Mouse (Mus musculus) WW6 (cell line): ENCODE measurements around the gene Asic4.

Experiments
- DNase-seq: peaks from one replicate; pipeline ENCODE4 v3.0.0-alpha.2; 2013; ENCODE audit warnings: low read depth, low spot score

The Asic4 gene

GRCm38 (mm10) chr1:75450314-75451005, at the start of gene Asic4:
Asic4 (plus strand) TSS chr1:75450436.
- no peak for DNase-seq

DNA sequence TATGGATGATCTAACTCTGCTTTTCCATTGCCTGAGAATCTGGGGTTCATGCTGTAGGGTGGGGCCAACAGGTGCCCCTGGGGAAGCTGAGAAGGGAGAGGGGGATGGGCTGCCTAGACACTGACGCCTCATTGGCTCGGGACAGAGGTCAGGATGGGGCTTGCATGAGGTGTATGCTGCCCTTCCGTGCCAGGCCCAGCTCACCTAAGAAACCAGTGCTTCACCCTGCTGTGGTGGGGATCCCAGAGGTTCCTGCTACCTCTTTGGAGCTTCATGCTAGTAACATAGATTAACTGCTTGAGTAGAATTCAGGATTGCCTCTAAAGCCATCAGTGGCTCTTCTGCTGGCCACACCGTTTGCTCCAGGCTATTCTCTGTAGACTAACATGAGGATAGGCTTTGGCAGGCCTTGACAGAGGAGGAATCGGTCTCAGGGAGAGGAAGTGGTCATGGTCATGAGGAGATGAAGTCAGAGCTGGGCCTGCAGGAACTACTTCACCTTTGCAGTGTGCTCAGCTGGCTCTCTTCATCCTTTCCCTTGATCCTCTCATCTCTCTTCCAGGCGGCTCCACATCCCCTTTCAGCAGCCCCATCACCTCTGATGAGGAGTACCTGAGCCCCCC, 49.6 kb upstream of the Asic4 start:
- no peak for DNase-seq

GRCm38 (mm10) chr1:75405547-75405946, 44.7 kb upstream of the Asic4 start:
- no peak for DNase-seq

DNA sequence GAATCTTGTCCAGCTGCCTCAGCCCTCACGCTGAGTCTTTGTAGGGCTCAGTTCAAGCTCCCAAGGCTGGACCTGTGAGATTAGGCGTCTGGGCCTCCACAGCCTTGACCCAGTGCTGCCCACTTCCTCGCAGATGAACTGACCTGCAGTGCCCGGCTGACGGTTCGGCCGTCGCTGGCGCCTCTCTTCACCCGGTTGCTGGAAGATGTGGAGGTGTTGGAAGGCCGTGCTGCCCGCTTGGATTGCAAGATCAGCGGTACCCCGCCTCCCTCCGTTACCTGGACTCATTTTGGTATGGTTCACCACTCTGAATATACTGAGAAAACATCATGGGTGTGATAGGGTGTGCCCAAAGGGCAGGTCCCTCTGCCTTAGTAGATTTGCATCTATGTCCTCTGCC, 44.1 kb upstream of the Asic4 start:
- no peak for DNase-seq

GRCm38 (mm10) chr1:75407056-75407455, 43.2 kb upstream of the Asic4 start:
- no peak for DNase-seq

DNA sequence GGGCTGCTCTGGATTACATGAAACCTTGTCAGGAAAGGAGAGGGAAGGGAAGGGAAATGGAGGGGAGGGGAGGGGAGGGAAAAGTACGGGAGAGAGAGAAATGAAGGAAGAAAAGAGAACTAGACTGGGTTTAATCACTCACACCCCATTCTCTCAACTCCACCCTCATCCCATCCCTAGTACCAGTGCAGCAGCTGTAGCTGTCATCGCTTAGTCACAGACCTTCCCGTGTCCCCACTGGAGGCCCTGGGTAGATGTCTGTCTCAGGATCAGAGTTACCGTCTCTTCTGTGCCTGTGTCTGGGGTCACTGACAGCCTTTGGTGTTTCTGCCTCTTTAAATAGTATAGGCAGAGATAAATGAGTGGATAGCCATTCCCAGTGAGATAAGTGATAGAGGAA, 42.0 kb upstream of the Asic4 start:
- DNase-seq: no peak

DNA sequence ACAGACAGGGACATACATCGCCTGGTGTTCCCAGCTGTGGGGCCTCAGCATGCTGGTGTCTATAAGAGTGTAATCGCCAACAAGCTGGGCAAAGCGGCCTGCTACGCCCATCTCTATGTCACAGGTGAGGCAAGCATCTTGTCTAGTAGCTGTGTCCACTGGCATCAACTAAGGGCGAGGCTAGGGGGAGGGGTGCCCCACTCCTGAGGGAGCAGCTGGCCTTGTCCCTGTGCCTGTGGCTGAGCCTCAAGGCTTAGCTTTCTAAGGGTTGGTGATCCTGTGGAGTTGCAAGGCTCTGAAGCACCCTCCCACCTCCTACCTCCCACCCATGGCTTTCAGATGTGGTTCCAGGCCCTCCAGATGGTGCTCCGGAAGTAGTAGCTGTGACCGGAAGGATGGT, 40.3 kb upstream of the Asic4 start:
- DNase-seq: no peak

GRCm38 (mm10) chr1:75412196-75412595, 38.0 kb upstream of the Asic4 start:
- DNase-seq: no peak

DNA sequence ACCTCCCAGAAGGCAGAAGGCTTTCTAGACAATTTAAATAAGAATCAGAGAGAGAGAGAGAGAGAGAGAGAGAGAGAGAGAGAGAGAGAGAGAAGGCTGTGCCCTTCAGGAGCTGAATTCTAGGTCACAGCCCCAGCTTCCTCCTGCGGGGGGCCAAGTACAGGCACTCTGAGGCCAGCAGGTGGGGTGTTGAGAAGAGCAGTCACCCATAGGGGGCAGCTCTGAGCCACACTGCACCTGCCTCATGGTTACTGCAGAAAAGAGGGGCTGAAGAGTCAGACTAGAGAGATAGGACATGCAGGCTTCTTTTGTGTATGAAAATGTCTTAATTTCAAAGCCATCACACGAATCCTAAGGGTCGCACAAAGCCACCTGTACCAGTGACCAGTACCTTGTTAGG, 36.5 kb upstream of the Asic4 start:
- DNase-seq: no peak

DNA sequence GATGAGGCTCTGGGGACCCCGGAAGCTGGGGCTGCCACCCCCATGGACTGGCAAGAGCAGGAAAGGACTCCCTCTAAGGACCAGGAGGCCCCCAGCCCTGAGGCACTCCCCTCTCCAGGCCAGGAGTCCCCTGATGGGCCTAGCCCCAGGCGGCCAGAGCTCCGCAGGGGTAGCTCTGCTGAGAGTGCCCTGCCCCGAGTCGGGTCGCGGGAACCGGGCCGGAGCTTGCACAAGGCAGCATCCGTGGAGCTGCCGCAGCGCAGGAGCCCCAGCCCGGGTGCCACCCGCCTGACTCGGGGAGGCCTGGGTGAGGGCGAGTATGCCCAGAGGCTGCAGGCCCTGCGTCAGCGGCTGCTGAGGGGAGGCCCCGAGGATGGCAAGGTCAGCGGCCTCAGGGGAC, 28.4 kb upstream of the Asic4 start:
- DNase-seq: no peak

DNA sequence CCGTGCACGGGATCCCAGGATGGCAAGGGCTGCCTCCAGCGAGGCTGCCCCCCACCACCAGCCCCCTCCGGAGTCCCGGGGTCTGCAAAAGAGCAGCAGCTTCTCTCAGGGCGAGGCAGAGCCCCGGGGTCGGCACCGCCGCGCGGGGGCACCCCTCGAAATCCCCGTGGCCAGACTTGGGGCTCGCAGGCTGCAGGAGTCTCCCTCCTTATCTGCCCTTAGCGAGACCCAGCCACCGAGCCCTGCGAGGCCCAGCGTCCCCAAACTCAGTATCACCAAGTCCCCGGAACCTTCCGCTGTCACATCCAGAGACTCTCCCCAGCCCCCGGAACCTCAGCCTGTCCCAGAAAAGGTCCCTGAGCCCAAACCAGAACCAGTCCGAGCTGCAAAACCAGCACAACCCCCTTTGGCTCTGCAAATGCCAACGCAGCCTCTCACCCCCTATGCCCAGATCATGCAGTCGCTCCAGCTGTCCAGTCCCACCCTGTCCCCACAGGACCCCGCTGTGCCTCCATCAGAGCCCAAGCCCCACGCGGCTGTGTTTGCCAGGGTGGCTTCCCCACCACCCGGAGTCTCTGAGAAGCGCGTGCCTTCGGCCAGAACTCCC, 27.9 kb upstream of the Asic4 start:
- no peak for DNase-seq

GRCm38 (mm10) chr1:75422823-75423471, 27.3 kb upstream of the Asic4 start:
- no peak for DNase-seq

- no peak for DNase-seq
These were observed 26.4 kb upstream of the Asic4 start for GRCm38 (mm10) chr1:75423780-75424390.

- DNase-seq: peak; percentile 61
These were observed 24.3 kb upstream of the Asic4 start for GRCm38 (mm10) chr1:75425796-75426471.

DNA sequence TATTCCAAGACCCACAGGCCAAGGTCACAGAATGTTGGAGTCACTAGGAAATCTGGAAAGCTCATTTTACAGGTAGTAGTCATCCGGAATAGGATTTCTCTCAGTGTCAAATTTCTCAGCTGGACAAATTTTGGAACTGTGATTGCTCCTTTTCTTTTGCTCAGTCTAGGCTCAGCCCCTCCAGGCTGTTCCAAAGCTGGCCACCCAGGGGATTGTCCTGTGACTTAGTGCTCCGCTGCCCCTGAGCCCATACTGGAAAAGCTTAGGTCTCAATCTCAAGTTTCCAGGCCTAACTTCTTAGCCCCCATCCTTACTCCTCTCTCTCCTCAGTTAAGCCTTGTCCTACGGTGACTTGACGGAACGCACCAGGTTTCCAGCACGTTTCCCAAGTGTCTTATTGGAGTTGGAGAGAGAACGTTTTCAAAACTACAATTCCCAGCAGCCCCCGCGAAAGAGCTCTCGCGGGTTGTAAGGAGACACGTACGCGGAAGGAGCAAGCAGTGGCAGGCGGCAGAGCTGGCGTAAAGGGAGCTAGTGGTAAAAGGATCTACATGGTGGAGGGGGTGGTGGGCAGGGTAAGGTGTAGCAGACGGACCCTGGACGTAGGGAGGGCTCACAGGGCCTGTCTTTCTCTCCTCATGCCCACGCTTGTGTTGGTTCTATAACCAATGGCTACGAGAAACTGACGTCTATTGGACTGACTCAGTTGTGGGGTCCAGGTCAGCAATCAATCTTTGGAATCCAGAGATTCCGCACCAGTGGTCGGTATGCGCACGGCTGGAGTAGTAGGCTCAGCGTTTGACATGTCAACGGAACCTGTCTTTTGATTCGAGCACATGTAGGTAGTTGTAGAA, 14.5 kb upstream of the Asic4 start, which contains the start of gene Gmppa:
Gmppa (plus strand) TSS at position 456 of the 854 bp plus-strand sequence.
- no peak for DNase-seq

GRCm38 (mm10) chr1:75438782-75439181, 11.5 kb upstream of the Asic4 start:
- no peak for DNase-seq

DNA sequence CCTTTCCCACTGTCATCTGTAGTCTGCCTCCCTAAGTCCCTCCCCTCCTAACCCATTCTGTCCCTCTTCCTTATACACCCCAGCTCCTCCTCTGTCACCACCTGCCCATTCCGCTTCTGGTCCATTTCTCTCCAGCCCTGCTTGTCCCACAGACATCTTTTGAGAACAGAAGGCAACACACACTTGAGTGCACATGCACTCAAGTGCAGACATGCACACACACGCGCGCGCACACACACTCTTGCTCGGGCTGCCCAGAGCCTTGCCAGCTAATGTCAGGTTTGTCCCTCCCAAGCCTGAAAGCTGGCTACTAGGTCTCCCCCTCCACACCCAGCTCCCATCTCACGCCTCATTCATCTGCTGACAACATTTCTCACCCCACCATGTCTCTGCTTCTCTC, 9.6 kb upstream of the Asic4 start:
- DNase-seq: no peak

GRCm38 (mm10) chr1:75441471-75441996, 8.7 kb upstream of the Asic4 start:
- no peak for DNase-seq

DNA sequence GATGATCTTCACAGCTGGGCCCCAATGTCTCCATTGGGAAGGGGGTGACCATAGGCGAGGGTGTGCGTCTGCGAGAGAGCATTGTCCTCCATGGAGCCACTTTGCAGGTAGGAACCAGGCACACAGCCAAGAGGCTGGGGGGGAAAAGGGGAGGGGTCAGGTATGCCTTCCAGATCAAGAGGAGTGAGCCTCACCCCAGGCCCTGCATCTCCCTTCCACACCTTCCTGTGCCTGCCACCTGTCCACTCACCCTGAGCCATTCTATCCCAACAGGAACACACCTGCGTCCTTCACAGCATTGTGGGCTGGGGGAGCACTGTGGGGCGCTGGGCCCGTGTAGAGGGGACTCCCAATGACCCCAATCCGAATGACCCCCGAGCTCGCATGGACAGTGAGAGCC, 8.1 kb upstream of the Asic4 start:
- no peak for DNase-seq

DNA sequence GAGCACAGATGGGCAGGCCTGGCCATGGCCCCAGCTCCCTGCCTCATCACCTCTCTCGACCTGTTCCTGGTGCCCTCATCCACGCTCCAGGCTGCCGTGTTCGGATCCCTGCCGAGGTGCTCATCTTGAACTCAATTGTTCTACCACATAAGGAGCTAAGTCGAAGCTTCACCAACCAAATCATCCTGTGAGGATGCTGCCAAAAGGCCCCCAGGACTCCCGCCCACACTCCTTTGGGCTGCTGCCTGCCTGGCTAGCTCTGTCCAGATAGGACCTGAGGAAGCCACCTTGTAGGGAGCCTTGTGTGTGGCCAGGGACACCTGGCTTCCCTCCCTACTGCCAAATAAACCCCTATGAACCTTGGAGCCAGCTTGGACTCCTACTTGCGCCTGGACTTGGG, 7.4 kb upstream of the Asic4 start:
- DNase-seq: no peak
